Mouse (Mus musculus): ENCODE results near the gene Sipa1l3. TPM values are rescaled to one million over a fixed set of nuclear protein-coding genes. Genes with fewer than 3 reads are reported as not detected.
A peak's percentile ranks its signal among the peaks of the same experiment; 100 is the strongest.

Gene Sipa1l3
- total RNA-seq, 2 experiments from 2014 or later: 7.3 to 8.1 TPM

- no peak for DNase-seq
These were observed 12.8 kb downstream of the Sipa1l3 start for GRCm38 (mm10) chr7:29505337-29506318.

GRCm38 (mm10) chr7:29504683-29505290, 13.7 kb downstream of the Sipa1l3 start:
- DNase-seq: no peak

DNA sequence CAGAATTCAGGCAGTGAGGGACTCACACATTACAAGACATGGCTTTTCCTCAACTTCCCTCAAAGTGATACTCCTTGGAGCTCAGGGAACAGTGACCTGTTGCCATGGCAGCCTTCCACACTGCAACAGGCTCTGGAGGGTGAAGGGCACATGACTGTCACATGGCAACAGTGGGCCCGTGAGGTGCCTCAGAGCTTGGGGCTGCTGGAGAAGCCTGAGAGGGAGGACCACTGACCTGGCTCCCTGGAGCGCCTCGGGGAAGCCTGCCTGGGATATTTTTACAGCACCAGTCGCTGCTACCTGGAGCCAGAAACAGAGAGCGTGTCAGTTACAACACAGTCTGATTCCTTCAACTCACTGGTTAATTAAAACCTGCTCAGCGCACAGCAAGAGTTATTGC, 14.8 kb downstream of the Sipa1l3 start:
- DNase-seq: no peak

GRCm38 (mm10) chr7:29501214-29501613, 17.2 kb downstream of the Sipa1l3 start:
- DNase-seq: no peak

DNA sequence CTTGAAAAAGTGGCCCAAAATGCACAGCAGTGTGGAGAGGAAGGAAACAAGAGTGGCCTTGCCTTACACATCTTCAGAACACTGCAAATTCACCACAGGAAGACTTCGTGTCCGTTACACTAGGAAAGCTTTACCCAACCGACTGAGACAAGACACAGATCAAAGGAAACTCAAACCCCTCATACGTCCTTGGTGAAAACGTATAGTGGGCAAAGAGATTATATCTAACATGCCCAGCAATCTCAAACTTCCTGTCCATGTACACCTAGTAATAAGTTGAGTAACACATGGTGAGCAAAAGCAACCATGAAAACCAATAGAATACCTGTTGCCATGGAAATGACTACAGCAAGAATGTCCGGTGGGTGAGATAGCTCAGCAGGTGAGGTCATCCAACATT, 19.4 kb downstream of the Sipa1l3 start:
- DNase-seq: no peak

DNA sequence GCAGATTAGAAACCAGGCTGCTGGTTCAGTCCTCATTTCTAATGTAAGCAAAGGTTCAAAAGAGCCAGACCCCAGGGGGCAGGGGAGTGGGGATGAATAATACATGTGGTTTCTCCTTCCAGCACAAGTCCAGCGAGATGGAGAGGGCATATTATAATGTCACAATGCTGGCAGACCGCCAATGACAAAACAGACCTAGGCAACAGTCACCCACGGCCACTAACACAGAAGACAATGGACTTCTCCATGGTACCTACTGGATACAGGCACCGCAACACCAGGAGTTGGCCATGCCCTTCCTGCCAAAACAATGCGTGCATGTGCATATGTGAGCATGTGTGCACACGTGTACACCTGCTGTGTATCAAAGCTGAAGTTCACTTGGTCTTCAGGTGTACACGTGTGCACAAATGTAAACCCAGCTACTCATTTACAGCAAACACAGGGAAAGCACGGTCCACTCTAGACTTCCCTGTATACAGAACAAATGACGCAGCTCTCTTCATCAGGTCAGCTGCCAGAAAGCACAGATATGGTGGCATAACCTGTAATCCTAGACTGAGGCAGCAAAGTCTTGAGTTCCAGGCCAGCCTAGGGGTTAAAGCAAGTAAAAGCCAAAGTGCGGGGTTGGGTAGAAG, 21.4 kb downstream of the Sipa1l3 start:
- no peak for DNase-seq

GRCm38 (mm10) chr7:29496332-29496731, 22.1 kb downstream of the Sipa1l3 start:
- no peak for DNase-seq

DNA sequence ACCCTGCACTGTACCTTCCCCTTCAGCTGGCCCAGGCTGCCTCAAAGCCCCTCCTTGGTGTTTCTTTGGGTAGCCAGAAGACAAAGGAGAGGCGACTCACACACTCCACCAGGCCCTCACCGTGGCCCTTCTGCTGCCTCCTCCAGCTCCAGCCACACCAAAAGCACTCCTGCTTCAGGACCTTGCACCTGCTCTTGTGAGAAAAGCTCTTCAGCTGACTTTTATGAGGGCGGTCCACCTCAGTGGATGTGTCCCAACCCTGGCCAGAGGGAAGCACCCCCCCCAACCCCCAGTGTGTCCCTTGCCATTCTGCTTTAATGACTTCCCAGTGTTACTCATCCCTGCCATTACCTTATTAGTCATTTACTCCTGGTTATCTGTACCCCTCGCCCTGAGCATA, 22.6 kb downstream of the Sipa1l3 start:
- DNase-seq: no peak

DNA sequence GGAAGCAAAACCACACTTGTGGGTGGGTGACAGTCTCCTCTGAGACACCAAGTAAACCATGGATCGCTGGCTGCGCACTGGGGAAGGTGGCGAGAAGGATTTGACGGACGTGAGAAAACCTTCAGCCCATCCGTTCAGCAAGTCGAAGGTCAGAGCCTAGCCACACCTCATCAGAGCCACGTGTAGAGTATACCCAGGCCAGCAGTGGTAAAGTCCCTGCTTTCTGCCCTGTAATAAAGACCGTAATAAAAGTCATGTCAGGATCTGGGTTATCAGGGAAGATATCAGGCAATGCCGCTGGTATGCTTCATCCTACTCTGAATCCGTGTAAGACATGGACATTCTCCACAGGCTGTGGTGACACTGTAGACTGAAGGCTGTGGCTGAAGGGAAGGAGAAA, 23.6 kb downstream of the Sipa1l3 start:
- DNase-seq: no peak

GRCm38 (mm10) chr7:29494015-29494414, 24.4 kb downstream of the Sipa1l3 start:
- DNase-seq: no peak

DNA sequence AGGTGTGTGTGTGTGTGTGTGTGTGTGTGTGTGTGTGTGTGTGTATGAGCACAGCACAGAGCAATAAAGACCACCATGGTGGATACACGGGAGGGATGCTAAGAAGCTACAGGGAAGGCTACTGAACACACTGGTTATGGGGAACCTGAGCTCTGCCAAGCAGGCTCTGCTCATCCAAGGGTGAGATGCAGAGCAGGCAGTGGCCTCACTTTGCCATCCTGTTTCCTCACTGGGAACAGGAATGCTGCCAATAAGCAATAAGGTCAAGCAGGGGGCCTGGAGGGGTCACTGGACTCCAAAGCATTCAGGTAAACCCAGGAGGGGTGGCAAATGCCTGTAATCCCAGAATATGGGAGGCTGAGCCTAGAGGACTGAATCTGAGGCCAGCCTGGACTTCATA, 25.4 kb downstream of the Sipa1l3 start:
- DNase-seq: no peak

DNA sequence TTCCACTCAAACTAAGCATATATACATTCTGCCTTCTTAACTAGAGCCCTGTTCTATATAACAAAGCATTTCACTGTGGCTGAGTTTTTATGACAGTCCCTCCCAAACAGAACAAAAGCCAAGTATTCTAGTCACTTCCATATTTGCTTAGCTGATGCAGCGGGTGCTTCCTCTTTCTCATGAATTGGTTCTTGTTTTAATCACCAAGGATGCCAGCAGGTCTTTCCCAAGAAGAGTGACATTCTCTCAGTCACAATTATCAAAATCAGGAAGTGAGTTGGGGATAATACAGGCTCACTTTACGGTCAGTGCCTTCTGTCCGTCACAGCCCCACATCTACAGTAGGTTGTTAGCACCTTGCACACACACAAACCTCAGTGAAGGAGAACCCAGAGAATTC, 26.6 kb downstream of the Sipa1l3 start:
- no peak for DNase-seq

GRCm38 (mm10) chr7:29491471-29491755, 27.0 kb downstream of the Sipa1l3 start:
- no peak for DNase-seq

- peak; percentile 31 for DNase-seq
These were observed 27.6 kb downstream of the Sipa1l3 start for GRCm38 (mm10) chr7:29490704-29491470.

- DNase-seq: no peak
These were observed 28.6 kb downstream of the Sipa1l3 start for GRCm38 (mm10) chr7:29489851-29490250.

DNA sequence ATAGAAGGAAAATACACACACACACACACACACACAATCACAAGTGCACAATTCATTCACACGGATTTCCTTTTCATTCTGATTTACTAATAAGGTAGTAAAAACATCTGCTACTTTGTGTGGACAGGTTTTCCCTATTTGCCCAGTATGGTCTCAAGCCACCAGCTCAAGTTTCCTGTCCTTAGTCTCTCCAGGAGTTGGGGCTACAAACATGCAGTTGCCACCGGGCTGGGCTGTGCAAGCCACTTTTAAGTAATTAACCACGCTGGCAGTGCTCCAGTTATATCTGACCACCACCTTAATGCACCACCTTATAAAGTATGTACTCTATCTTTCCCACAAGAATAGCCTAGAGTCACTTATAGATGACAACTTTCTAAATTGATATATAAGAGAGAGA, 29.1 kb downstream of the Sipa1l3 start:
- DNase-seq: no peak

DNA sequence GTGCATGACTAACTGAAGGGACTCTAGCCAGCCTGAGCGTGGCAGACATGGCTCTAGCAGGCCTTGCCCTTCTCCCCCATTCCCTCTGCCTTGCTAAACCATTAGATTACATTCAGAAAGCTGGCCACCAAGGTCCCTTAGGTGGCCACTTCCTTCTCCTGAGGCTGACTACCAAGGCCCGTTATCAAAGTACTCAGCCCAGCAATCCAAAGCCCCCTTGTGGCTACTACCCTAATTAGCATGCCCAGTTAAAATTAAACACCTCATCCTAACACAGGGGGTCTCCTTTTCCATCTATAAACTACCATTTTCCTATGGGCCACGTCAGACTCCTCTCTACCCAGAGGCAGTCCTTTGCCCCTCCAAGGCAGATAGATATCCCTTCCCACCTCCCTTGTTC, 31.7 kb downstream of the Sipa1l3 start:
- DNase-seq: no peak

GRCm38 (mm10) chr7:29485721-29486120, 32.7 kb downstream of the Sipa1l3 start:
- DNase-seq: no peak

DNA sequence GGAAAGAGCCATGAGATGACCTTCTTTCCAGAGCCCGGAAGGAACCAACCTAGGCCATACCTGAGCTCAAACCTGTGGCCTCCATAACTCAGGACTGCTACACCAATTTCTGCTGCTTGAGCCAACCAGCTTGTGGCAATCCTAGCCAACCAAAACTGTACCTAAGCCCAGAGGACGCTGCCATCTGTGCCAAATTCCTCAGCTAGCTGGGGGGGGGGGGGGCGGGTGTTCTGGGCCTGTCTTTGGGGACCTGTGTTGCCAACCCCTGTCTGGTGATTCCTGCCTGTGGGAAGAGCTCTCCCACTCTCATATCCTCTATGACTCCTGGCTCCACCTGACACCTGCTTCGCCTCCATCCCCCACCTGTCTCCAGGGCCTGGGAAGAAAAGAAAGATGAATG, 34.9 kb downstream of the Sipa1l3 start:
- DNase-seq: no peak

DNA sequence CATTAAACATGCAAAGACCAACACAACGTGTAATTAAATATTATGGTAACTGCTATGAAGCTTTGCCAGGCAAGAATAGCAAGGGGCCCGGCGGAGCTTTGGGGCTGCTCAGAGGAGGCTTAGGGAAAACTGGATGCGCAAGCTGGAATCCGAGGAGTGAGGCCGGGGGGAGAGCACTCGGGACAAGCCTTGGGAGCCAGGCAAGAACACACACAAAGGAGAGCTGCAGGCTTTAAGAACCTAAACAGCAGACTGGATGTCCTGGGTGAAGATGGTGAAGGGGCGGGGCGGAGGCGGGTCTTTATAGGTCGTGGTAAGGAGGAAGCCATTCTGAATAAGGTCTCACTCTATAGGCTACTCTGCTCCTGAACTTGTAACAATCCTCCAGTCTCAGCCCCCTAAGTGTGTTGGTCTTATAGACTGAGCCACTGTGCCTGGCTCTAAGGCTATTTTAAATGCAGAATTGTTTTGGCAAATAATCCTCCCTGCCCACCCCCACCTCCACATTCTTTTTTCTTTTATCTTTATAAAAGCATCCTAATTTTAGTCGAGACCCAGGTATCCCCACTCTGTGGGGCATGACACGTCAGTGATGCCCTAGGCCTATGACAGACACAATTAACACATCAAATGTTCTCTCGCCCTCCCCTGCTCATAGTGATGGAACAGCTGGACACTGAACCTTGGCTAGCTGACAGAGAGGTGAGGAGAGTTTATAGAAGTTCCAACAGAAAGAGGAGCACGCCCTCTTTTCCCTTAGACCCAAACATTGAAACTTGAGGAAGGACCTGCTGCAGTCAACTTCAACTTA, 36.9 kb downstream of the Sipa1l3 start:
- no peak for DNase-seq

DNA sequence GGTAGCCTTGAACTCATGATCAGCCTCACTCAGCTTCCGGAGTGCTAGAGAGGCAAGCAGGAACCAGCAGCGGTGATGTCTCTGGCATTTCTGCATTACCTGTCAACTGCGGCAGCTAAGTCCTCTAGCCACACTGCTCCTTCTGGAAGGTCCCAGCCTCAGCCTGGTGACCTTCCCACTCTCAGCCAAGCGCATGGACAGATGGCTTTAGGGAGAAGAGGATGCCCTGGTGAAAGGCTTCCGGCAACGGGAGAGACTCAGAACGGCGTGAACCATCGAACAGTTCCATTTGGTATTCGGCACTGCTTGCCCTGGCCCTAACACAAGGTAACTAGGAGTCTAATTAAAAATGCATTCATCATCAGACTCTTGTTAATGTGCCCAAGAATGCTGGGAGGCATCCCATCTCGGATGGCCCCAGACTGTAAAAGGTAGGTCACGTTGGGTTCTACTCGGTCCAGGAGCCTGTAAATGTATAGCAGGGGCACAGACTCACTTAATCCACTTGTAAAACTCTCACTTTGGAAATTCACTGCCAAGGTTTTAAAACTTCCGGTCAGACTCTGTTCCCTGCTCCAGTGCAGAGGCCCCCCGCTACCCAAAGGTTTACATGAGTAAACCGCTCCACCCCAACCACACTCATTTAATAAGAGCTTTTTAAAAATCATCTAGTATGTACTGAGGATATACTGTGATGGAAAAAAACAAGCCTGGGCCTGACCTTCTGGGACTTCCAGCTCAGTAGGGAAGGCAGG, 37.7 kb downstream of the Sipa1l3 start:
- no peak for DNase-seq
